Mouse (Mus musculus) ES-Bruce4 (cell line): ENCODE data around the gene Il13. TPM values are rescaled to one million over a fixed set of nuclear protein-coding genes. Genes with fewer than 3 reads are reported as not detected.

ENCODE experiments used
- H3K27ac ChIP-seq: 2 replicates; pipeline ENCODE4 v1.5.1; 2012; ENCODE audit warnings: low read length, inconsistent platforms; ENCODE audit not compliant: insufficient read depth
- H3K27me3 ChIP-seq: 2 replicates; pipeline ENCODE4 v1.6.1; 2012; ENCODE audit warnings: mild to moderate bottlenecking, low read length, inconsistent platforms; ENCODE audit not compliant: control insufficient read depth, poor library complexity, insufficient read depth, severe bottlenecking
- H3K36me3 ChIP-seq: 2 replicates; pipeline ENCODE4 v1.6.1; 2012; ENCODE audit warnings: inconsistent platforms, mild to moderate bottlenecking, low read length, moderate library complexity; ENCODE audit not compliant: control insufficient read depth, poor library complexity, insufficient read depth, severe bottlenecking
- H3K4me1 ChIP-seq: one replicate; pipeline ENCODE4 v1.8.1; 2011; ENCODE audit warnings: low read length; ENCODE audit not compliant: control insufficient read depth, insufficient read depth
- H3K4me3 ChIP-seq: 2 replicates; pipeline ENCODE4 v1.5.1; 2011; ENCODE audit warnings: low read depth, mild to moderate bottlenecking, low read length
- H3K9ac ChIP-seq: 2 replicates; pipeline ENCODE4 v1.6.1; 2012; ENCODE audit warnings: low read depth, mild to moderate bottlenecking, inconsistent platforms; ENCODE audit not compliant: poor library complexity, severe bottlenecking
- H3K9me3 ChIP-seq: replicated peaks from 2 replicates; pipeline ENCODE4 v1.6.1; 2012; ENCODE audit warnings: mild to moderate bottlenecking, low read length, inconsistent platforms; ENCODE audit not compliant: control insufficient read depth, poor library complexity, insufficient read depth, severe bottlenecking
- CTCF ChIP-seq: IDR thresholded peaks from one replicate; pipeline ENCODE4 v1.8.1; 2011; ENCODE audit warnings: low read depth, low read length
- EP300 ChIP-seq: IDR thresholded peaks from 2 replicates; pipeline ENCODE4 v1.6.1; 2011; ENCODE audit warnings: low read depth, low read length; ENCODE audit not compliant: insufficient read depth
- POLR2A ChIP-seq: IDR thresholded peaks from one replicate; pipeline ENCODE4 v1.8.1; 2011; ENCODE audit warnings: low read length; ENCODE audit not compliant: insufficient read depth
- polyA plus RNA-seq: library from polyadenylated mRNA; stranded (reverse); fragments of >200 nt; gene quantifications from 2 replicates; pipeline ENCODE4 v1.2.4, GENCODE M21; 2011; ENCODE audit warnings: low read depth; ENCODE audit not compliant: missing spikeins, insufficient read depth, insufficient read length

Il13 gene
- polyA plus RNA-seq, 1 experiment: not detected

GRCm38 (mm10) chr11:53636183-53636646, 1.7 kb upstream of the Il13 start:
- no peak overlapping the region for H3K9ac ChIP-seq
- H3K27ac ChIP-seq: no peak overlapping the region

GRCm38 (mm10) chr11:53635590-53636182, 1.2 kb upstream of the Il13 start:
- Histone ChIP-seq H3K27ac (no peak overlapping the region), H3K4me3 (peak overlapping the region; percentile 36), H3K4me1 (no peaks in the 10 kb centered on the region), H3K27me3 (no peaks in the 10 kb centered on the region; the same call in 1 of the 2 replicates), H3K9ac (no peak overlapping the region), H3K9me3 (no peaks in the 10 kb centered on the region), H3K36me3 (no peaks in the 10 kb centered on the region)
- TF ChIP-seq EP300 (no peak), CTCF (no peak), POLR2A (no peak)

More at GRCm38 (mm10) chr11:53636183-53636646, 1.7 kb upstream of the Il13 start:
- no peaks in the 10 kb centered on the region; the same call in 1 of the 2 replicates for H3K27me3 ChIP-seq
- no peaks in the 10 kb centered on the region for H3K4me1 ChIP-seq
- H3K4me3 ChIP-seq: peak overlapping the region; percentile 36
- H3K9me3 ChIP-seq: no peaks in the 10 kb centered on the region
- TF ChIP-seq EP300: no peak
- TF ChIP-seq CTCF: no peak
- no peak for TF ChIP-seq POLR2A
- no peaks in the 10 kb centered on the region for H3K36me3 ChIP-seq

- TF ChIP-seq CTCF (no peak), POLR2A (no peak), EP300 (no peak)
- no peaks in the 10 kb centered on the region for H3K36me3 ChIP-seq
- H3K27me3 ChIP-seq: no peaks in the 10 kb centered on the region; the same call in 1 of the 2 replicates
- H3K4me3 ChIP-seq: no peak overlapping the region
- H3K9me3 ChIP-seq: no peaks in the 10 kb centered on the region
- no peak overlapping the region for H3K9ac ChIP-seq
- no peak overlapping the region for H3K27ac ChIP-seq
- no peaks in the 10 kb centered on the region for H3K4me1 ChIP-seq
These were observed 858 bp downstream of the Il13 start for GRCm38 (mm10) chr11:53633644-53634043.

GRCm38 (mm10) chr11:53632122-53632733, 2.3 kb downstream of the Il13 start:
- Histone ChIP-seq H3K4me3 (no peak overlapping the region), H3K27me3 (no peaks in the 10 kb centered on the region; the same call in 1 of the 2 replicates), H3K36me3 (no peaks in the 10 kb centered on the region), H3K4me1 (no peaks in the 10 kb centered on the region), H3K27ac (no peak overlapping the region), H3K9me3 (no peaks in the 10 kb centered on the region), H3K9ac (no peak overlapping the region)
- TF ChIP-seq CTCF (peak; percentile 35), POLR2A (no peak), EP300 (no peak)

- H3K4me3 ChIP-seq: no peak overlapping the region
- H3K9me3 ChIP-seq: no peaks in the 10 kb centered on the region
- no peak overlapping the region for H3K27ac ChIP-seq
- no peaks in the 10 kb centered on the region for H3K4me1 ChIP-seq
- H3K36me3 ChIP-seq: no peaks in the 10 kb centered on the region
- H3K27me3 ChIP-seq: no peaks in the 10 kb centered on the region
- TF ChIP-seq CTCF (peak; percentile 49), POLR2A (no peak)
- no peak overlapping the region for H3K9ac ChIP-seq
These were observed 6.6 kb downstream of the Il13 start for GRCm38 (mm10) chr11:53627859-53628258.

GRCm38 (mm10) chr11:53626802-53627373, 7.6 kb downstream of the Il13 start:
- H3K4me3 ChIP-seq: no peak overlapping the region
- H3K4me1 ChIP-seq: no peaks in the 10 kb centered on the region
- no peaks in the 10 kb centered on the region for H3K27me3 ChIP-seq
- no peaks in the 10 kb centered on the region for H3K36me3 ChIP-seq
- no peaks in the 10 kb centered on the region for H3K9me3 ChIP-seq
- no peak overlapping the region for H3K9ac ChIP-seq
- TF ChIP-seq CTCF (no peak), POLR2A (no peak), EP300 (no peak)
- no peak overlapping the region for H3K27ac ChIP-seq
